Mouse (Mus musculus) liver, postnatal 0 days (tissue): Measurements from ENCODE around the gene Hist1h2bf.

Source experiments
- CTCF ChIP-seq: sonication (generic); IDR thresholded peaks from 2 replicates; pipeline ENCODE4 v1.5.1; 2016; ENCODE audit warnings: antibody characterized with exemption, low read depth
- EP300 ChIP-seq: IDR thresholded peaks from 2 replicates; pipeline ENCODE4 v1.6.1; 2016; ENCODE audit warnings: antibody characterized with exemption, low read depth, mild to moderate bottlenecking

DNA sequence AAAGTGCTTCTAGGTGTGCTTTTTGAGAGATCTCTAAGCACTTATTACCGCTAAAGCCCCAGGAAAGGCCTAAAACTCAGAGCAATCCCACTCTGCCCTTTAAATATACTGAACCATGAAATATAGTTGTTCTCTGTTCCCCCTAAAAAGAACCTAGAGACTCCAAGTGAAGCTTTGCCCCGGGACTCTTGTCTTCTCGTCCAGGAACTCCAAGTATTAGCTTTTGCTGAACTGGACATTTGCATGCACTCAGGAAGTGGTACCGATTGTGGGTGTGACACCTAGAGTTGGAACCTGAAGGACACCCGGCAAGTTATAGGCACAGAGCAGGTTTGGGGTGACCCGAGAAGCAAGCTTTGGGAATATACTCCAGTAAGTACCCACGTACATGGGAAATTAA lies 17.2 kb upstream of the Hist1h2bf start:
- TF ChIP-seq CTCF, result no peak
- TF ChIP-seq EP300, result no peak
